Mouse (Mus musculus) heart, postnatal 0 days (tissue): ENCODE results near the gene Camk2d. TPM values are rescaled to one million over a fixed set of nuclear protein-coding genes. Genes with fewer than 3 reads are reported as not detected.
A peak's percentile ranks its signal among the peaks of the same experiment; 100 is the strongest.

Experiments
- ATAC-seq: fragments of 200-750 bp; cut with Nextera tagmentation; 2 replicates; pipeline ENCODE4 v1.8.0; 2017; ENCODE audit warnings: low read depth, moderate number of reproducible peaks, moderate library complexity; ENCODE audit not compliant: insufficient read depth
- DNase-seq: peaks from one replicate; pipeline ENCODE4 v3.0.0-alpha.2; 2016; ENCODE audit warnings: low spot score
- H3K27ac ChIP-seq: fragments of 300-500 bp; sonication (generic); 2 replicates; pipeline ENCODE4 v1.5.1; 2014; ENCODE audit warnings: low read depth, mild to moderate bottlenecking
- H3K27me3 ChIP-seq: fragments of 300-500 bp; sonication (generic); 2 replicates; pipeline ENCODE4 v1.6.1; 2014; ENCODE audit warnings: low read length, mixed read lengths; ENCODE audit not compliant: control insufficient read depth, insufficient read depth
- H3K36me3 ChIP-seq: fragments of 300-500 bp; sonication (generic); replicated peaks from 2 replicates; pipeline ENCODE4 v1.6.1; 2014; ENCODE audit warnings: low read length, mixed read lengths; ENCODE audit not compliant: control insufficient read depth, insufficient read depth
- H3K4me1 ChIP-seq: fragments of 300-500 bp; sonication (generic); 2 replicates; pipeline ENCODE4 v1.6.1; 2014; ENCODE audit warnings: antibody characterized with exemption; ENCODE audit not compliant: control insufficient read depth, insufficient read depth
- H3K4me2 ChIP-seq: fragments of 300-500 bp; sonication (generic); 2 replicates; pipeline ENCODE4 v1.6.1; 2014; ENCODE audit warnings: low read depth, mild to moderate bottlenecking, low read length, moderate library complexity
- H3K4me3 ChIP-seq: fragments of 300-500 bp; sonication (generic); 2 replicates; pipeline ENCODE4 v1.5.1; 2014; ENCODE audit warnings: low read depth, low read length
- H3K9ac ChIP-seq: fragments of 300-500 bp; sonication (generic); replicated peaks from 2 replicates; pipeline ENCODE4 v1.6.1; 2014; ENCODE audit warnings: low read depth, low read length, mixed read lengths
- H3K9me3 ChIP-seq: fragments of 300-500 bp; sonication (generic); replicated peaks from 2 replicates; pipeline ENCODE4 v1.6.1; 2016; ENCODE audit warnings: low read length; ENCODE audit not compliant: control insufficient read depth
- CTCF ChIP-seq: IDR thresholded peaks from 2 replicates; pipeline ENCODE4 v1.5.1; 2016; ENCODE audit warnings: antibody characterized with exemption, control low read depth, low read depth
- EP300 ChIP-seq: IDR thresholded peaks from 2 replicates; pipeline ENCODE4 v1.6.1; 2016; ENCODE audit warnings: antibody characterized with exemption, low read depth
- WGBS: fragments of 180-500 bp; shearing (Covaris S2); extraction: QIAGEN DNeasy Blood & Tissue Kit; methylation state at CpG from one replicate; pipeline ENCODE4 v1.1.7; 2014; 5-methylcytosine and 5-hydroxymethylcytosine counted together
- polyA plus RNA-seq: library from polyadenylated mRNA; unstranded; fragments of >200 nt; fragmentation: Nextera tagmentation; extraction: Ambion mirVana; gene quantifications from 2 replicates; pipeline ENCODE4 v1.2.1, GENCODE M21; 2015
- total RNA-seq: library from RNA; depleted of rRNA; stranded (reverse); fragments of >200 nt; gene quantifications from 2 replicates; pipeline ENCODE4 v1.2.3, GENCODE M21; 2014; ENCODE audit warnings: low replicate concordance

The Camk2d gene
- total and polyA plus RNA-seq, 2 experiments from 2014 or later = 109 to 191 TPM

GRCm38 (mm10) chr3:126688516-126688915 lies 92.4 kb downstream of the Camk2d start:
- no peaks in the 10 kb centered on the region for H3K36me3 ChIP-seq
- no peak overlapping the region for H3K4me3 ChIP-seq
- no peaks in the 10 kb centered on the region for H3K27me3 ChIP-seq
- no peak for TF ChIP-seq CTCF
- TF ChIP-seq EP300 = no peak
- no peaks in the 10 kb centered on the region for H3K9me3 ChIP-seq
- H3K9ac ChIP-seq = no peak overlapping the region
- H3K27ac ChIP-seq = no peak overlapping the region
- no peak for ATAC-seq
- H3K4me1 ChIP-seq = peaks cover 14% of the 10 kb centered on the region
- H3K4me2 ChIP-seq = no peak overlapping the region
- WGBS = 88% methylated on average over 2 of the region's 2 CpGs
- no peak for DNase-seq

DNA sequence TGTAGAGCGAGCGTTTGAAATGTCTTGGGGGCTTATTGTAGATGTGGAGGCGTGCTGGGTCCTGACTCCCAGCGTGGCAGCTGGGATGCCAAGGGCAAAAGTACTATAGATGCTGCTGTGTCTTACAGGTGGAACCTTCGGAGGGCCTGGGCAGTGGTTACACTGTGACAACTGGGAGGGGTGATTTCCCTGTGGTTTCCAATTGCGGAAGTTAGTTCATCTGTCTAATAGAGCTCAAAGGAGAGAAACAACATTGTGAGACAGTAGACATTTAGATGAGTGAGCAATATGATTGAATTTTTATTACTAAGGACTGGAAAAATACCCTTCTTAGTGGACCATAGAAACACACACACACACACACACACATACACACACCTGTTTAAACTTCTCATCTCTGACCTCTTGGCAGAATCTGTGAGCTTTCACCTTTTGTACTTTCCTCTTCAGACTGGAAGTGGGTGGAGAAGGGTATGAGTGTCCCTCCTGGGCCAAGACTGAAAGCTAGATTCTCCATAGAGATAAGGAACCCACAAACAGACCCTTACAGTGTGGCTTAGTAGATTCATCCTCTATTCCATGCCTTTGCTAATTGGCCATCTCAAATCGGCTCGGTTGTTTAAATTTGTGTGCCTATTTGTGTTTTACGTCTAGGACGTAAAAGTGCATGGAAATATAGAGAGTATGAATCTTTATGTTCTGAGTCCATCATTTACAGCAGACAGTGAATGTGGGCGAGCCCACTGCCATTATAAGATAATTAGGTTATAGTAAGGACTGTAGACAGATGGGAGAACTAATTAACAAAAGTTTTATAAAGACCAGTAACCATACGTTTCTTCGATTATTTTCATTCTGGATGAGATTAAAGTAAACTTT lies 94.8 kb downstream of the Camk2d start:
- no peak overlapping the region for H3K27ac ChIP-seq
- TF ChIP-seq EP300 (no peak), CTCF (no peak)
- 90% methylated on average over 13 of the region's 13 CpGs for WGBS
- H3K9me3 ChIP-seq = no peaks in the 10 kb centered on the region
- peaks cover 29% of the 10 kb centered on the region for H3K4me1 ChIP-seq
- DNase-seq = no peak
- no peaks in the 10 kb centered on the region for H3K27me3 ChIP-seq
- H3K9ac ChIP-seq = no peak overlapping the region
- H3K36me3 ChIP-seq = no peaks in the 10 kb centered on the region
- H3K4me2 ChIP-seq = no peak overlapping the region
- ATAC-seq = no peak
- H3K4me3 ChIP-seq = no peak overlapping the region

DNA sequence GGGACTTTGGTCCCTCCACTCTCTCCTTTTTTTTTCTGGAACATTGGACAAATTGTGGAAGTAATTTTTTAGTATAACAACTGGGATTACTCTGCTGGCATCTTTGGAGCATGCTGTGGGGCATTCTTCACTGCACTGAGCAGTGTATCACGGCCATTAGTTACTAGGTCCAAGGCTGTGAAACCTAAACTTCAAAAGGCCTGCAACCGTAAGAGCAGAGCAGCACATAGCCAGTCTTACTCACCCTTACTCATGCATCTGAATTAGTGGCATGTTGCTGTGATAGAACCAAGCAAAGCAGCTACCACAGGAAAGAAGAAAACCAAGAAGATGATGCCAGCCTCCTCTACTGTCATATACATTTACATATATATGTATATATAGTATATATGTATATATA lies 95.5 kb downstream of the Camk2d start:
- Histone ChIP-seq H3K4me1 (peaks cover 31% of the 10 kb centered on the region), H3K9ac (no peak overlapping the region), H3K9me3 (no peaks in the 10 kb centered on the region), H3K4me2 (no peak overlapping the region), H3K36me3 (no peaks in the 10 kb centered on the region), H3K27ac (no peak overlapping the region), H3K4me3 (no peak overlapping the region), H3K27me3 (no peaks in the 10 kb centered on the region)
- no peak for DNase-seq
- WGBS = 72% methylated on average over 2 of the region's 2 CpGs
- TF ChIP-seq EP300 (no peak), CTCF (no peak)
- no peak for ATAC-seq

DNA sequence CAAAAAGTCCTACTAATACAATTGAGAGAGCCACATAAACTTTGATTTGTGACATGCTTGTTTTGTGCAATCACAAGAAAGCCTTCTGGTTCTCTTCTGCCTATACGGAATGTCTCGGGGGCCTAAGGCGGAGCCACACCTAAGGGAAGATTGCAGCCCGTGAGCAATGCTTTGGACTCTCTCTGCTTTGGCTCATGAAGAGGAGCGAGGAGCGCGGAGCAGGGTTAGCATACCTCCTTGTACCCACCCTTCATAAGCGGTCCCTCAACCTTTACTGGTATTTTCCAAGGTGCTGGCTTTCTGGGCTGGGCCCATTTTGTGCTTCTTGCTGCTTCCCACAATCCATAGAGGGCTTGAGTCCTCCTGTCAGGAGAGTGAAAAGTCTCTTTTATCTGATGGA lies 96.7 kb downstream of the Camk2d start:
- Histone ChIP-seq H3K9me3 (no peaks in the 10 kb centered on the region), H3K27ac (peak overlapping the region; percentile 89), H3K27me3 (no peaks in the 10 kb centered on the region), H3K4me3 (peak overlapping the region; percentile 36), H3K4me2 (peak overlapping the region; percentile 55), H3K4me1 (peaks cover 33% of the 10 kb centered on the region), H3K9ac (peak overlapping the region; percentile 39; the same call in 1 of the 2 replicates), H3K36me3 (no peaks in the 10 kb centered on the region)
- ATAC-seq (peak; percentile 33), DNase-seq (peak; percentile 43)
- WGBS = 50% methylated on average over 8 of the region's 8 CpGs
- TF ChIP-seq EP300 = no peak
- TF ChIP-seq CTCF = no peak

DNA sequence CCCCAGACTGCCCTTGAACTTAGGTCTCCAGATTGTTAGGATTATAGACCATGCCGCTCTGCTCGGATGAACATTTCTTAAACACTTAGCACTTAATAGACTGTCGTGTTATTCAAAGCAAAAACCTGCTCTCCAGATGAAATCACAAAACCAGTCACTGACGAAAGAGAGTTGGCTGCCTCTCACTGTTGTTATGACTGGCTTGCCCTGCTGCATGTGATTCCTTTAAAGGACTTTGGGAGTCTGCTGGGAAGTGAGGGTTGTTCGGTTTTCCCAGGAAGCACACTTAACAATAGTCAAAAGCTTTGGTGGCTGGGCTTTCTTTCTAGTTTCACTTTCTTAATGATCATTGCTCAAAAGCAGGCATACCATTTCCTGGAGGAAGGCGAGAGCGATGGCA lies 97.2 kb downstream of the Camk2d start:
- DNase-seq (peak; percentile 90), ATAC-seq (peak; percentile 80)
- Histone ChIP-seq H3K27me3 (no peaks in the 10 kb centered on the region), H3K27ac (peak overlapping the region; percentile 89), H3K4me3 (peak overlapping the region; percentile 36), H3K36me3 (no peaks in the 10 kb centered on the region), H3K4me2 (peak overlapping the region; percentile 55), H3K9ac (peak overlapping the region; percentile 44; the same call in 1 of the 2 replicates), H3K9me3 (no peaks in the 10 kb centered on the region), H3K4me1 (peaks cover 37% of the 10 kb centered on the region)
- WGBS = 14% methylated on average over 7 of the region's 7 CpGs
- no peak for TF ChIP-seq CTCF
- TF ChIP-seq EP300 = no peak
